ENCODE assay signal across 24 mouse cellular contexts in genomic region chr1:143906881-143907280, GRCm38 (mm10).
DNase-seq lines count a peak whose midpoint lies in the region; ATAC-seq and TF ChIP-seq lines count a peak whose summit lies in the region.
"Had no signal": no experiment of that assay in that cellular context is flagged by ENCODE, and none has a peak within 500 bp of the region (broad histone marks: within the 10 kb centered on the region; RNA-seq: fewer than 3 reads in every experiment).

No protein-coding gene starts in this region.

- H3K9me3 ChIP-seq in liver, embryonic 16.5 days (replicated peaks; ENCODE audit: control insufficient read depth, low read length), result no peaks in the 10 kb centered on the region
- no peaks in the 10 kb centered on the region for H3K9me3 ChIP-seq in liver, postnatal 0 days (ENCODE audit: low read length)
- H3K9me3 ChIP-seq: embryonic facial prominence, embryonic 10.5 days; embryonic facial prominence, embryonic 12.5 days; forebrain, embryonic 10.5 days; forebrain, embryonic 12.5 days; G1E had no signal

- H3K9ac ChIP-seq in liver, embryonic 16.5 days (ENCODE audit: low read depth, low read length), result no peak overlapping the region
- no peak overlapping the region for H3K9ac ChIP-seq in liver, postnatal 0 days (replicated peaks)
- H3K9ac ChIP-seq: embryonic facial prominence, embryonic 12.5 days; forebrain, embryonic 12.5 days had no signal

- TF ChIP-seq CTCF in liver, postnatal 0 days (IDR thresholded peaks at IDR 0.05; ENCODE audit: low read depth), result no peak

- H3K36me3 ChIP-seq in liver, embryonic 16.5 days (ENCODE audit: control insufficient read depth, insufficient read depth), result no peaks in the 10 kb centered on the region
- H3K36me3 ChIP-seq in liver, postnatal 0 days (replicated peaks; ENCODE audit: insufficient read depth, low read length), result no peaks in the 10 kb centered on the region
- H3K36me3 ChIP-seq: embryonic facial prominence, embryonic 10.5 days; embryonic facial prominence, embryonic 12.5 days; forebrain, embryonic 10.5 days; forebrain, embryonic 12.5 days; G1E had no signal

- peak; percentile 39; the same call in 1 of the 2 replicates for ATAC-seq in liver, embryonic 16.5 days (ENCODE audit: low read depth)
- no peak for ATAC-seq in liver, postnatal 0 days
- ATAC-seq in granulocyte monocyte progenitor cell, adult 5-6 weeks (replicated peaks; ENCODE audit: poor library complexity, severe bottlenecking), result 0 out of 2 replicates have a peak, but pooled peaks have one; percentile 48
- no peak for ATAC-seq in erythroblast, adult 5-6 weeks (replicated peaks; ENCODE audit: low FRiP score, poor library complexity, severe bottlenecking)
- ATAC-seq: forebrain, embryonic 14.5 days; forebrain, embryonic 16.5 days; Patski had no signal

- H3K27me3 ChIP-seq in liver, embryonic 16.5 days (ENCODE audit: control insufficient read depth, insufficient read depth, low read depth, low read length), result no peaks in the 10 kb centered on the region
- H3K27me3 ChIP-seq in liver, postnatal 0 days (ENCODE audit: insufficient read depth, low read length), result no peaks in the 10 kb centered on the region
- H3K27me3 ChIP-seq: CH12.LX; embryonic facial prominence, embryonic 12.5 days; forebrain, embryonic 12.5 days; Patski had no signal

- no peak for TF ChIP-seq EP300 in liver, postnatal 0 days (IDR thresholded peaks at IDR 0.05; ENCODE audit: low read depth)

- no peak overlapping the region for H3K4me2 ChIP-seq in liver, embryonic 16.5 days (ENCODE audit: low read depth, low read length)
- H3K4me2 ChIP-seq in liver, postnatal 0 days (ENCODE audit: low read depth, low read length), result no peak overlapping the region
- H3K4me2 ChIP-seq: embryonic facial prominence, embryonic 12.5 days; forebrain, embryonic 12.5 days had no signal

- no peak for DNase-seq in liver, postnatal 0 days
- no peak for DNase-seq in testis, postnatal 14 days (ENCODE audit: low spot score)
- DNase-seq: adrenal gland, adult 8-10 months; adrenal gland, postnatal 14 days; adrenal gland, postnatal 36 days; B cell, adult 2 months; cerebellum, adult 11-12 months; cerebellum, adult 2 months; cerebellum, adult 9-10 months; cerebellum, postnatal 10 days; cerebellum, postnatal 25 days had no signal

- H3K4me3 ChIP-seq in liver, embryonic 16.5 days (ENCODE audit: low read depth, low read length), result no peak overlapping the region
- no peak overlapping the region for H3K4me3 ChIP-seq in liver, postnatal 0 days (ENCODE audit: low read depth, low read length)
- H3K4me3 ChIP-seq: embryonic facial prominence, embryonic 10.5 days; embryonic facial prominence, embryonic 12.5 days; erythroblast, embryonic 14.5 days; forebrain, embryonic 10.5 days; forebrain, embryonic 12.5 days had no signal

- H3K27ac ChIP-seq in liver, embryonic 16.5 days (ENCODE audit: low read length), result no peak overlapping the region
- no peak overlapping the region for H3K27ac ChIP-seq in liver, postnatal 0 days (ENCODE audit: low read depth)
- H3K27ac ChIP-seq: embryonic facial prominence, embryonic 10.5 days; embryonic facial prominence, embryonic 12.5 days; forebrain, embryonic 10.5 days; forebrain, embryonic 12.5 days had no signal

- H3K4me1 ChIP-seq in liver, embryonic 16.5 days (ENCODE audit: control insufficient read depth, low read depth, low read length), result no peaks in the 10 kb centered on the region
- H3K4me1 ChIP-seq in liver, postnatal 0 days (ENCODE audit: insufficient read depth), result no peaks in the 10 kb centered on the region; the same call in 1 of the 2 replicates
- H3K4me1 ChIP-seq: embryonic facial prominence, embryonic 10.5 days; embryonic facial prominence, embryonic 12.5 days; forebrain, embryonic 10.5 days had no signal

Comparison
In these comparisons a context has a peak if more than half of its experiments do, and no peak if none do; other contexts are left out.
1. ATAC-seq: peak in liver, embryonic 16.5 days (single experiment) and granulocyte monocyte progenitor cell, adult 5-6 weeks (single experiment); none in liver, postnatal 0 days (single experiment) and erythroblast, adult 5-6 weeks (single experiment).